Mouse (Mus musculus) stomach, embryonic 15.5 days (tissue): Measurements from ENCODE around the gene Cdk9. TPM values are rescaled to one million over a fixed set of nuclear protein-coding genes. Genes with fewer than 3 reads are reported as not detected.

ENCODE experiments used
- ATAC-seq: fragments of 200-750 bp; cut with Nextera tagmentation; 2 replicates; pipeline ENCODE4 v1.8.0; 2017; ENCODE audit warnings: low read depth, moderate number of reproducible peaks, moderate TSS enrichment; ENCODE audit not compliant: insufficient read depth, low FRiP score
- H3K27ac ChIP-seq: fragments of 300-500 bp; sonication (generic); 2 replicates; pipeline ENCODE4 v1.5.1; 2015; ENCODE audit warnings: mild to moderate bottlenecking, inconsistent platforms
- H3K27me3 ChIP-seq: fragments of 300-500 bp; sonication (generic); replicated peaks from 2 replicates; pipeline ENCODE4 v1.6.1; 2015; ENCODE audit warnings: inconsistent platforms
- H3K36me3 ChIP-seq: fragments of 300-500 bp; sonication (generic); 2 replicates; pipeline ENCODE4 v1.6.1; 2015; ENCODE audit warnings: inconsistent platforms
- H3K4me1 ChIP-seq: fragments of 300-500 bp; sonication (generic); 2 replicates; pipeline ENCODE4 v1.6.1; 2015; ENCODE audit warnings: inconsistent platforms
- H3K4me2 ChIP-seq: fragments of 300-500 bp; sonication (generic); 2 replicates; pipeline ENCODE4 v1.6.1; 2015; ENCODE audit warnings: mild to moderate bottlenecking, inconsistent platforms
- H3K4me3 ChIP-seq: fragments of 300-500 bp; sonication (generic); replicated peaks from 2 replicates; pipeline ENCODE4 v1.5.1; 2015; ENCODE audit warnings: inconsistent platforms
- H3K9ac ChIP-seq: fragments of 300-500 bp; sonication (generic); 2 replicates; pipeline ENCODE4 v1.6.1; 2015; ENCODE audit warnings: inconsistent platforms
- H3K9me3 ChIP-seq: fragments of 300-500 bp; sonication (generic); 2 replicates; pipeline ENCODE4 v1.6.1; 2016; ENCODE audit warnings: inconsistent platforms
- WGBS: fragments of 180-500 bp; shearing (Covaris S2); methylation state at CpG from one replicate; pipeline ENCODE4 v1.1.7; 2015; 5-methylcytosine and 5-hydroxymethylcytosine counted together
- microRNA counts: library from miRNA; unstranded; fragments of <30 nt; microRNA quantifications from one replicate; lab custom pipeline; 2016
- microRNA-seq: library from miRNA; unstranded; fragments of <30 nt; microRNA quantifications from one replicate; pipeline ENCODE4, GENCODE M21; 2016
- polyA plus RNA-seq: library from polyadenylated mRNA; unstranded; fragments of >200 nt; fragmentation: Nextera tagmentation; extraction: Ambion mirVana; gene quantifications from 2 replicates; pipeline ENCODE4 v1.2.1, GENCODE M21; 2015

Gene Cdk9
- polyA plus RNA-seq, 1 experiment from 2014 or later = 89.8 TPM

GRCm38 (mm10) chr2:32669876-32670275 is 43.0 kb downstream of the Cdk9 start:
- WGBS = 76% methylated on average over 3 of the region's 3 CpGs

GRCm38 (mm10) chr2:32668176-32668575 is 44.7 kb downstream of the Cdk9 start:
- ATAC-seq = no peak
- H3K27ac ChIP-seq = peak overlapping the region; percentile 5; the same call in 1 of the 2 replicates
- H3K36me3 ChIP-seq = 0 out of 2 replicates have a peak, but pooled peaks cover 4% of the 10 kb centered on the region

More at GRCm38 (mm10) chr2:32669876-32670275, 43.0 kb downstream of the Cdk9 start:
- H3K4me2 ChIP-seq = no peak overlapping the region
- H3K4me3 ChIP-seq = no peak overlapping the region
- ATAC-seq = no peak
- 0 out of 2 replicates have a peak, but pooled peaks cover 7% of the 10 kb centered on the region for H3K36me3 ChIP-seq
- peaks cover 5% of the 10 kb centered on the region; the same call in 1 of the 2 replicates for H3K4me1 ChIP-seq
- no peaks in the 10 kb centered on the region for H3K27me3 ChIP-seq
- H3K27ac ChIP-seq = no peak overlapping the region
- no peak overlapping the region for H3K9ac ChIP-seq
- no peaks in the 10 kb centered on the region for H3K9me3 ChIP-seq

DNA sequence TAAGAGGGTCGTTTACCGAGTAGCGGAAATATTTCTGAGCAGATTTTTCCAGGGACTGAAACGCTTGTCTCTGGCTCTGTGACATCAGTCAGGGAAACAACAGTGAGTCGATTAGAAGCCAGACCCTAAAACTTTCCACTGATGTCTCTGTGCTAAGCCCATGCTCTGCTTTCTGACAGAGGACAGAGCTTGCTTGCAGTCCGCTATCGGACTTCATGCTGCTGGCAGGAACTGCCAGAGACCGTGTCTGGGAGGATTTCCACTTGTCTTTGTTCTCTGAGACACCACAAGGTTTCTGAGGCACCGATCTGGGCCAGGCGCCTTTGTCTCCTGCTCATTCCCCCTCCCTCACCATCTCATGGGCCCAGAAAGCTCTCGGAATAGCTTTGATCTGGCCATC is 45.1 kb downstream of the Cdk9 start:
- Histone ChIP-seq H3K27me3 (no peaks in the 10 kb centered on the region), H3K36me3 (0 out of 2 replicates have a peak, but pooled peaks cover 4% of the 10 kb centered on the region), H3K9ac (no peak overlapping the region), H3K27ac (peak overlapping the region; percentile 5; the same call in 1 of the 2 replicates), H3K4me1 (no peaks in the 10 kb centered on the region), H3K9me3 (no peaks in the 10 kb centered on the region), H3K4me2 (no peak overlapping the region), H3K4me3 (no peak overlapping the region)
- 46% methylated on average over 11 of the region's 11 CpGs for WGBS
- ATAC-seq = no peak

More at GRCm38 (mm10) chr2:32668176-32668575, 44.7 kb downstream of the Cdk9 start:
- Histone ChIP-seq H3K9me3 (no peaks in the 10 kb centered on the region), H3K9ac (no peak overlapping the region), H3K4me1 (peaks cover 3% of the 10 kb centered on the region; the same call in 1 of the 2 replicates), H3K4me2 (no peak overlapping the region), H3K4me3 (no peak overlapping the region), H3K27me3 (no peaks in the 10 kb centered on the region)
- WGBS = 91% methylated on average over 7 of the region's 7 CpGs

GRCm38 (mm10) chr2:32665853-32666252 is 47.0 kb downstream of the Cdk9 start:
- WGBS = 76% methylated on average over 6 of the region's 6 CpGs
- peaks cover 9% of the 10 kb centered on the region; the same call in 1 of the 2 replicates for H3K4me1 ChIP-seq
- no peak overlapping the region for H3K4me2 ChIP-seq
- no peak overlapping the region for H3K4me3 ChIP-seq
- no peak for ATAC-seq
- H3K36me3 ChIP-seq = 0 out of 2 replicates have a peak, but pooled peaks cover 4% of the 10 kb centered on the region
- no peak overlapping the region for H3K27ac ChIP-seq
- no peaks in the 10 kb centered on the region for H3K9me3 ChIP-seq
- H3K27me3 ChIP-seq = no peaks in the 10 kb centered on the region
- no peak overlapping the region for H3K9ac ChIP-seq

DNA sequence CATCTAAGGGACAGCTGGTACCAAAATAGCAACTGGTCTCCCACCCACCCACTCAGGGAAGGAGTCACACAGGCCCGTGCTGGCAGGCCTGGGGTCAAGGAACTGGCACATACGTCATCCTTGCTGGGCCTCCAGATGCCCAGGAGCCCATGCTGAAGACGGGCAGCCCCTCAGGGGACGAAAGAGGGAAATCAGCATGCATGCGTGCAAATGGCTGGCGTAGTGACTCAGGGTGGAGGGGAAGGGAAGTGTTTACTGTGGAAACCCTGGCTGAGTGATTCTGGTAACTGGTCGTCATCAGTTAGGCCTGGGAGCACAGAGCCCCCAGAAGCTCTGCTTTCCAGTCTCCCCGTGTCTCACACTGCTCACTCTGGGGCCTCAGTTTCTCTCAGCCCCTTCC is 47.5 kb downstream of the Cdk9 start:
- H3K4me2 ChIP-seq = no peak overlapping the region
- H3K9ac ChIP-seq = no peak overlapping the region
- 70% methylated on average over 8 of the region's 8 CpGs for WGBS
- no peak overlapping the region for H3K4me3 ChIP-seq
- H3K4me1 ChIP-seq = peaks cover 9% of the 10 kb centered on the region; the same call in 1 of the 2 replicates
- H3K9me3 ChIP-seq = no peaks in the 10 kb centered on the region
- H3K27me3 ChIP-seq = no peaks in the 10 kb centered on the region
- no peak overlapping the region for H3K27ac ChIP-seq
- no peak for ATAC-seq
- H3K36me3 ChIP-seq = 0 out of 2 replicates have a peak, but pooled peaks cover 2% of the 10 kb centered on the region

DNA sequence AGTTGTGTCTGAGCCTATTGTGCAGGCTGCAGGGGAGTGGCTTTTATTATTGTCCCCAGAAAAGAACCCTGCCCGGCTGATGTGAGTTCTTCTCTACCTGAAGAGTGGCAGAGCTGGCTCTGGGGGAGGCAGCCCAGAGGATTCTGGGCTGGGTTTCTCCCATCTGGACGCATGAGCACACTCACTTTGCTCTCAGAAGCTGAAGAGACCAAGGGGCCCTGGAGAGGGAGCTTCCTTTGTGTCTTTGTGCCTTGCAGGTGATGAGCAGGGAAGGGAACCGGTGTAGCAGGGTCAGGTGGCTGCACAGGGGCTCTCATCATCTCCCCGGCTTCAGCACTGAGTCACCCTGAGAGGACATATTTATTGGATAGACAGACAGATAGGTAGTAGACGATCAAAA is 50.6 kb downstream of the Cdk9 start:
- no peak for ATAC-seq
- H3K4me1 ChIP-seq = peaks cover 9% of the 10 kb centered on the region; the same call in 1 of the 2 replicates
- H3K36me3 ChIP-seq = no peaks in the 10 kb centered on the region
- H3K27ac ChIP-seq = peak overlapping the region; percentile 69
- no peak overlapping the region for H3K4me3 ChIP-seq
- H3K4me2 ChIP-seq = no peak overlapping the region
- no peak overlapping the region for H3K9ac ChIP-seq
- WGBS = 44% methylated on average over 5 of the region's 5 CpGs
- H3K9me3 ChIP-seq = no peaks in the 10 kb centered on the region
- H3K27me3 ChIP-seq = no peaks in the 10 kb centered on the region

- no peaks in the 10 kb centered on the region for H3K36me3 ChIP-seq
- H3K4me1 ChIP-seq = peaks cover 9% of the 10 kb centered on the region; the same call in 1 of the 2 replicates
- H3K4me3 ChIP-seq = no peak overlapping the region
- WGBS = 33% methylated on average over 7 of the region's 7 CpGs
- H3K9me3 ChIP-seq = no peaks in the 10 kb centered on the region
- no peak overlapping the region for H3K4me2 ChIP-seq
- H3K27me3 ChIP-seq = no peaks in the 10 kb centered on the region
- H3K27ac ChIP-seq = peak overlapping the region; percentile 69
- no peak overlapping the region for H3K9ac ChIP-seq
- ATAC-seq = peak; percentile 62; the same call in 1 of the 2 replicates
Observed at GRCm38 (mm10) chr2:32661509-32662107, 51.3 kb downstream of the Cdk9 start.

- peaks cover 17% of the 10 kb centered on the region; the same call in 1 of the 2 replicates for H3K4me1 ChIP-seq
- 88% methylated on average over 2 of the region's 2 CpGs for WGBS
- H3K36me3 ChIP-seq = no peaks in the 10 kb centered on the region
- no peak for ATAC-seq
- no peak overlapping the region for H3K9ac ChIP-seq
- H3K9me3 ChIP-seq = no peaks in the 10 kb centered on the region
- no peak overlapping the region for H3K4me2 ChIP-seq
- H3K27me3 ChIP-seq = no peaks in the 10 kb centered on the region
- no peak overlapping the region for H3K27ac ChIP-seq
- H3K4me3 ChIP-seq = no peak overlapping the region
Observed at GRCm38 (mm10) chr2:32658873-32659272, 54.0 kb downstream of the Cdk9 start.

- H3K27ac ChIP-seq = peak overlapping the region; percentile 49
- ATAC-seq = peak; percentile 40; the same call in 1 of the 2 replicates
- no peaks in the 10 kb centered on the region for H3K27me3 ChIP-seq
- no peaks in the 10 kb centered on the region for H3K9me3 ChIP-seq
- H3K9ac ChIP-seq = no peak overlapping the region
- peaks cover 11% of the 10 kb centered on the region; the same call in 1 of the 2 replicates for H3K4me1 ChIP-seq
- H3K4me2 ChIP-seq = no peak overlapping the region
- no peaks in the 10 kb centered on the region for H3K36me3 ChIP-seq
- H3K4me3 ChIP-seq = no peak overlapping the region
- WGBS = 46% methylated on average over 12 of the region's 12 CpGs
Observed at GRCm38 (mm10) chr2:32655826-32656225, 57.0 kb downstream of the Cdk9 start.

MicroRNAs within 50 kb of the gene (microRNA counts, 519-probe panel; counts per million panel counts)
- 2,065 counts per million, percentile 27 among the panel's probes with 10 or more counts for microRNA mmu-miR-2861 (lab: Ali Mortazavi, UCI)

Small RNAs within 50 kb of the gene (microRNA-seq; reads per million reads assigned to microRNA genes)
- gene Gm47291 (not detected), gene Mir2861 (not detected), gene Mir3960 (not detected), gene Mir8093 (not detected)

Other genes with a start within 250 kb of the Cdk9 start
- 11.2 and 13.0 TPM in 2 replicates for gene Fam102a, start 177.7 kb downstream of the Cdk9 start, polyA plus RNA-seq
- gene Dpm2, start 142.2 kb downstream of the Cdk9 start, polyA plus RNA-seq = 109 and 112 TPM in 2 replicates
- gene Pip5kl1, start 138.3 kb downstream of the Cdk9 start, polyA plus RNA-seq = 0.36 and 0.61 TPM in 2 replicates
- gene 9430097D07Rik, start 137.4 kb downstream of the Cdk9 start, polyA plus RNA-seq = 0.09 and 0.12 TPM in 2 replicates
- gene St6galnac4, start 126.0 kb downstream of the Cdk9 start, polyA plus RNA-seq = 18.3 and 20.3 TPM in 2 replicates
- gene St6galnac6, start 113.4 kb downstream of the Cdk9 start, polyA plus RNA-seq = 17.4 and 19.7 TPM in 2 replicates
- 21.8 and 22.1 TPM in 2 replicates for gene Ak1, start 91.3 kb downstream of the Cdk9 start, polyA plus RNA-seq
- gene Eng, start 66.5 kb downstream of the Cdk9 start, polyA plus RNA-seq = 59.6 and 65.3 TPM in 2 replicates
- gene Fpgs, start 8.9 kb downstream of the Cdk9 start, polyA plus RNA-seq = 33.8 and 34.1 TPM in 2 replicates
- gene Sh2d3c, start 8.0 kb upstream of the Cdk9 start, polyA plus RNA-seq = 26.2 and 28.6 TPM in 2 replicates
- 0.27 and 0.45 TPM in 2 replicates for gene 6330409D20Rik, start 27.9 kb upstream of the Cdk9 start, polyA plus RNA-seq
- 63.8 and 68.5 TPM in 2 replicates for gene Tor2a, start 44.2 kb upstream of the Cdk9 start, polyA plus RNA-seq
- 0.23 and 0.41 TPM in 2 replicates for gene Ttc16, start 62.6 kb upstream of the Cdk9 start, polyA plus RNA-seq
- 4.4 TPM in 2 replicates for gene Ptrh1, start 62.7 kb upstream of the Cdk9 start, polyA plus RNA-seq
- gene Cfap157, start 71.4 kb upstream of the Cdk9 start, polyA plus RNA-seq = 0.62 and 1.1 TPM in 2 replicates
- gene Stxbp1, start 134.2 kb upstream of the Cdk9 start, polyA plus RNA-seq = 20.0 and 21.4 TPM in 2 replicates
- gene Fam129b, start 163.0 kb upstream of the Cdk9 start, polyA plus RNA-seq = 67.1 and 73.6 TPM in 2 replicates
- gene Rpl12, start 248.5 kb upstream of the Cdk9 start, polyA plus RNA-seq = 152 and 172 TPM in 2 replicates
- gene Lrsam1, start 248.5 kb upstream of the Cdk9 start, polyA plus RNA-seq = 8.8 and 10.1 TPM in 2 replicates